Mouse (Mus musculus) cerebellum, adult (tissue): ENCODE measurements around the gene Gatb.
A peak's percentile ranks its signal among the peaks of the same experiment; 100 is the strongest.

Experiments
- ATAC-seq: cut with Nextera tagmentation; 2 replicates; pipeline ENCODE4 v1.9.2; 2017; ENCODE audit warnings: mild to moderate bottlenecking, moderate library complexity, mixed read lengths; ENCODE audit not compliant: insufficient number of reproducible peaks, low FRiP score, low TSS enrichment

Gatb gene

GRCm38 (mm10) chr3:85592640-85593252 lies 18.8 kb downstream of the Gatb start:
- no peak for ATAC-seq

GRCm38 (mm10) chr3:85594452-85594851 lies 20.5 kb downstream of the Gatb start:
- no peak for ATAC-seq

- 0 out of 2 replicates have a peak, but pooled peaks have one; percentile 24 for ATAC-seq
These were observed 25.6 kb downstream of the Gatb start for GRCm38 (mm10) chr3:85599526-85599925.

- ATAC-seq, result peak; percentile 41; the same call in 1 of the 2 replicates
These were observed 28.0 kb downstream of the Gatb start for GRCm38 (mm10) chr3:85601841-85602305.

- no peak for ATAC-seq
These were observed 29.9 kb downstream of the Gatb start for GRCm38 (mm10) chr3:85603811-85604210.

- no peak for ATAC-seq
These were observed 33.0 kb downstream of the Gatb start for GRCm38 (mm10) chr3:85606912-85607311.

GRCm38 (mm10) chr3:85607753-85608152 lies 33.8 kb downstream of the Gatb start:
- ATAC-seq, result no peak

GRCm38 (mm10) chr3:85616389-85616788 lies 42.5 kb downstream of the Gatb start:
- ATAC-seq, result no peak

GRCm38 (mm10) chr3:85618885-85619284 lies 45.0 kb downstream of the Gatb start:
- peak; percentile 84 for ATAC-seq

- ATAC-seq, result no peak
These were observed 45.4 kb downstream of the Gatb start for GRCm38 (mm10) chr3:85619345-85619744.

GRCm38 (mm10) chr3:85619751-85620150 lies 45.8 kb downstream of the Gatb start:
- no peak for ATAC-seq

- no peak for ATAC-seq
These were observed 56.1 kb downstream of the Gatb start for GRCm38 (mm10) chr3:85629895-85630510.

GRCm38 (mm10) chr3:85633733-85634132 lies 59.8 kb downstream of the Gatb start:
- ATAC-seq, result no peak

- ATAC-seq, result no peak
These were observed 60.6 kb downstream of the Gatb start for GRCm38 (mm10) chr3:85634389-85635125.

GRCm38 (mm10) chr3:85635126-85635419 lies 61.2 kb downstream of the Gatb start:
- ATAC-seq, result no peak

GRCm38 (mm10) chr3:85635591-85635990 lies 61.7 kb downstream of the Gatb start:
- no peak for ATAC-seq

GRCm38 (mm10) chr3:85636716-85637447 lies 63.0 kb downstream of the Gatb start:
- ATAC-seq, result no peak

GRCm38 (mm10) chr3:85641751-85642150 lies 67.8 kb downstream of the Gatb start:
- no peak for ATAC-seq

- ATAC-seq, result no peak
These were observed 70.9 kb downstream of the Gatb start for GRCm38 (mm10) chr3:85644814-85645213.

GRCm38 (mm10) chr3:85645517-85646004 lies 71.6 kb downstream of the Gatb start:
- no peak for ATAC-seq

GRCm38 (mm10) chr3:85649176-85649575 lies 75.3 kb downstream of the Gatb start:
- peak; percentile 93 for ATAC-seq
